Comparison of ENCODE assay signal across 8 mouse cellular contexts in the genomic region with DNA sequence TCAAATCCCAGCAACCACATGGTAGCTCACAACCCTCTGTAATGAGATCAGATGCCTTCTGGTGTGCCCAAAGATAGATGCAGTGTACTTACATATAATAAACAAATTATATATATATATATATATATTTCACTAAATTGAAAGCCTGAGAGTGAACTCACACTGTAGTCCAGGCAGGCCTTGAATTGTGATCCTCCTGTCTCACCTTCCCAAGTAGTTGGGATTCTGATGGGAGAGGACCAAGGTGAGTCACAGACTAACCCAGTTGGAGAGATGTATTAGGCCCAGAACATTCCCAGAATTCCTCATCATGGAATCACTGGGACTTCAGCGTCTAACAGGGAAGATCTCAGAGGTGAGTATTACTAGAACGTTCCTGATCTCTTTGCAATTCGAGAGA. TPM values are rescaled to one million over a fixed set of nuclear protein-coding genes. Genes with fewer than 3 reads are reported as not detected.
DNase-seq lines count a peak whose midpoint lies in the region; ATAC-seq and TF ChIP-seq lines count a peak whose summit lies in the region.

Nrip2 (plus strand) TSS at position 301 of the 400 bp plus-strand sequence.

- peak within 1 kb of the TSS; percentile 53 for H3K4me2 ChIP-seq in heart, embryonic 14.5 days (ENCODE audit: low read length)
- H3K4me2 ChIP-seq in neural tube, embryonic 11.5 days (ENCODE audit: low read depth) = peak within 1 kb of the TSS; percentile 14
- H3K4me2 ChIP-seq in limb, embryonic 15.5 days = peak within 1 kb of the TSS; percentile 45

- no peaks in the 10 kb centered on the region for H3K27me3 ChIP-seq in heart, embryonic 14.5 days (ENCODE audit: control insufficient read depth, insufficient read depth, low read length)
- H3K27me3 ChIP-seq in neural tube, embryonic 11.5 days (ENCODE audit: control insufficient read depth, insufficient read depth, low read length) = no peaks in the 10 kb centered on the region
- H3K27me3 ChIP-seq in limb, embryonic 15.5 days = no peaks in the 10 kb centered on the region
- no peaks in the 10 kb centered on the region for H3K27me3 ChIP-seq in thymus, adult 2 months (ENCODE audit: control insufficient read depth, insufficient read depth, low read length)

- no peak for TF ChIP-seq CTCF in thymus, adult 2 months (IDR thresholded peaks at IDR 0.05; ENCODE audit: borderline replicate concordance, control insufficient read depth, extremely low read depth, insufficient read depth, low read length, poor library complexity)

- H3K36me3 ChIP-seq in heart, embryonic 14.5 days (ENCODE audit: control insufficient read depth, insufficient read depth, low read length) = no peaks in the 10 kb centered on the region
- H3K36me3 ChIP-seq in neural tube, embryonic 11.5 days (ENCODE audit: control insufficient read depth, insufficient read depth, low read length) = no peaks in the 10 kb centered on the region
- no peaks in the 10 kb centered on the region for H3K36me3 ChIP-seq in limb, embryonic 15.5 days
- H3K36me3 ChIP-seq in thymus, adult 2 months (ENCODE audit: control insufficient read depth, insufficient read depth, low read length) = no peaks in the 10 kb centered on the region

- H3K9me3 ChIP-seq in heart, embryonic 14.5 days (ENCODE audit: control insufficient read depth, low read length) = no peaks in the 10 kb centered on the region
- H3K9me3 ChIP-seq in neural tube, embryonic 11.5 days (ENCODE audit: control insufficient read depth, low read length) = no peaks in the 10 kb centered on the region
- H3K9me3 ChIP-seq in limb, embryonic 15.5 days = no peaks in the 10 kb centered on the region

- H3K4me1 ChIP-seq in heart, embryonic 14.5 days (ENCODE audit: control insufficient read depth in 2 of 2, insufficient read depth in 2 of 2, low read length in 2 of 2) = peaks cover 5 to 13% of the 10 kb centered on the region in 2 experiments; a peak in 3 of 4 replicates
- no peaks in the 10 kb centered on the region for H3K4me1 ChIP-seq in neural tube, embryonic 11.5 days (ENCODE audit: control insufficient read depth, insufficient read depth, low read length)
- peaks cover 12% of the 10 kb centered on the region; the same call in 1 of the 2 replicates for H3K4me1 ChIP-seq in limb, embryonic 15.5 days
- no peaks in the 10 kb centered on the region for H3K4me1 ChIP-seq in thymus, adult 2 months (replicated peaks; ENCODE audit: control insufficient read depth, insufficient read depth, low read length)

- no peak for TF ChIP-seq POLR2A in thymus, adult 2 months (IDR thresholded peaks at IDR 0.05; ENCODE audit: control insufficient read depth, extremely low read depth, insufficient read depth, low read length, poor library complexity)

- peak within 1 kb of the TSS; percentile 42 for H3K9ac ChIP-seq in heart, embryonic 14.5 days (ENCODE audit: low read length)
- H3K9ac ChIP-seq in neural tube, embryonic 11.5 days (ENCODE audit: low read length) = peak within 1 kb of the TSS; percentile 10; the same call in 1 of the 2 replicates
- H3K9ac ChIP-seq in limb, embryonic 15.5 days = no peak within 1 kb of the TSS

- no peak for DNase-seq in heart, adult 18-20 months
- DNase-seq in neural tube, embryonic 11.5 days (ENCODE audit: low spot score) = no peak
- DNase-seq in neural tube, embryonic 10.5 days (ENCODE audit: extremely low spot score, low spot score) = no peak
- no peak for DNase-seq in thymus, postnatal 0 days (ENCODE audit: low spot score)
- DNase-seq in thymus, adult 2 months = no peak

- ATAC-seq in heart, embryonic 14.5 days (ENCODE audit: insufficient number of reproducible peaks, insufficient read depth, low FRiP score, low read depth) = no peak
- ATAC-seq in neural tube, embryonic 11.5 days (ENCODE audit: insufficient read depth, low FRiP score, low TSS enrichment) = no peak
- ATAC-seq in limb, embryonic 15.5 days (ENCODE audit: insufficient number of reproducible peaks, low FRiP score, low TSS enrichment, low read depth) = no peak
- ATAC-seq in inflammation-experienced regulatory T-cells, adult 6 months = no peak

- 45% methylated on average over 3 of the region's 3 CpGs for WGBS in heart, embryonic 14.5 days
- 71% methylated on average over 3 of the region's 3 CpGs for WGBS in neural tube, embryonic 11.5 days
- WGBS in limb, embryonic 15.5 days = 69% methylated on average over 3 of the region's 3 CpGs
- 89% methylated on average over 3 of the region's 3 CpGs for WGBS in thymus, adult 2 months

- peak within 1 kb of the TSS; percentile 10 to 23; a peak in 2 of 4 replicates for H3K4me3 ChIP-seq in heart, embryonic 14.5 days (ENCODE audit: control insufficient read depth in 1 of 2, insufficient read depth in 1 of 2, low read depth in 1 of 2, low read length in 2 of 2)
- H3K4me3 ChIP-seq in neural tube, embryonic 11.5 days (ENCODE audit: low read depth, low read length) = no peak within 1 kb of the TSS
- peak within 1 kb of the TSS; percentile 32 for H3K4me3 ChIP-seq in limb, embryonic 15.5 days
- no peak within 1 kb of the TSS for H3K4me3 ChIP-seq in thymus, adult 2 months (ENCODE audit: control insufficient read depth, insufficient read depth, low read length)

- H3K27ac ChIP-seq in heart, embryonic 14.5 days (replicated peaks in 1 of 2; ENCODE audit: control insufficient read depth in 1 of 2, insufficient read depth in 1 of 2, low read depth in 2 of 2, low read length in 2 of 2) = no peak within 1 kb of the TSS
- H3K27ac ChIP-seq in neural tube, embryonic 11.5 days (ENCODE audit: low read depth, low read length) = no peak within 1 kb of the TSS
- H3K27ac ChIP-seq in limb, embryonic 15.5 days = peak within 1 kb of the TSS; percentile 23; the same call in 1 of the 2 replicates
- no peak within 1 kb of the TSS for H3K27ac ChIP-seq in thymus, adult 2 months (ENCODE audit: control insufficient read depth, insufficient read depth, low read length)

RNA-seq across cellular contexts. Expression of gene Nrip2, which starts in this region (rescaled TPM):
- 2.1 and 2.5 TPM in 2 replicates for polyA plus RNA-seq in heart, embryonic 14.5 days (2014; fragmentation: Nextera tagmentation; extraction: Ambion mirVana)
- 1 to 10 TPM; 1.3 TPM for total RNA-seq in heart, adult 18-20 months (2021)
- 1.9 and 2.2 TPM in 2 replicates for polyA plus RNA-seq in neural tube, embryonic 11.5 days (2014; fragmentation: Nextera tagmentation; extraction: Ambion mirVana)
- 5.0 and 5.4 TPM in 2 replicates for polyA plus RNA-seq in limb, embryonic 15.5 days (2015; fragmentation: Nextera tagmentation; extraction: Ambion mirVana)
- 4.8 and 5.6 TPM in 2 replicates for polyA plus RNA-seq in thymus, postnatal 0 days (2015; fragmentation: Nextera tagmentation; extraction: Ambion mirVana)
- polyA plus RNA-seq in thymus, adult 2 months (2012; rRNA removed) = 0.59 TPM in 2 replicates
- polyA plus RNA-seq in inflammation-experienced regulatory T-cells, adult 6 months (2017; shearing (Covaris generic)) = 1 to 10 TPM; 2.4 to 7.5 (median 4.2) TPM

Comparison
In these comparisons a context has a peak if more than half of its experiments do, and no peak if none do; other contexts are left out.
1. H3K4me3 ChIP-seq: peak in heart, embryonic 14.5 days (2 of 2) and limb, embryonic 15.5 days (single experiment); none in neural tube, embryonic 11.5 days (single experiment) and thymus, adult 2 months (single experiment).
2. Peak in every context shown above with its lines, with median percentiles within 50 percentile points of each other: H3K4me2 ChIP-seq.